Mouse (Mus musculus): ENCODE data around the gene Cmtm2a. TPM values are rescaled to one million over a fixed set of nuclear protein-coding genes. Genes with fewer than 3 reads are reported as not detected.
"Not testable (repeated sequence)": the region's sequence is repeated elsewhere in the genome, so short reads cannot be mapped to it uniquely, and the experiment has no call there.

Cmtm2a gene
- total RNA-seq, 2 experiments from 2014 or later: not detected

DNA sequence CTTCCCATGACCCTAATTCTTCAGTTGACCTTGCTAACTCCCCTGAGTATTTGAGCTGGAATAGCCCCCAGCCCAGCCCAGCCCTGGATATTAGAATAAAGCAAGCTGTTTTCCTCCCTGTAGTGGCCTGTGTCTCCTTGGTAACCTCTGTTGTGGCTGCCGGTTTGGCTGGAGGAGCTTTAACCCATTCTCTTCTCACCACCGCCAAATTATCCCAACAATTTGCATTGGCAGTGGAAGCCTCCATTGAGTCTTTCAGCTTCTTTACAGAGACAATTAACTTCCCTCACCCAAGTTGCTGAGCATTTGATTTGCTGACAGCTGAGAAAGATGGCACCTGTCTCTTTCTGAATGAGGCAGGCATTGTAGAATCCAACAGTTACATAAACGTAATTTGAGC, 8.6 kb upstream of the Cmtm2a start:
- not testable (repeated sequence) for ATAC-seq (replicated peaks; ENCODE audit: poor library complexity)

DNA sequence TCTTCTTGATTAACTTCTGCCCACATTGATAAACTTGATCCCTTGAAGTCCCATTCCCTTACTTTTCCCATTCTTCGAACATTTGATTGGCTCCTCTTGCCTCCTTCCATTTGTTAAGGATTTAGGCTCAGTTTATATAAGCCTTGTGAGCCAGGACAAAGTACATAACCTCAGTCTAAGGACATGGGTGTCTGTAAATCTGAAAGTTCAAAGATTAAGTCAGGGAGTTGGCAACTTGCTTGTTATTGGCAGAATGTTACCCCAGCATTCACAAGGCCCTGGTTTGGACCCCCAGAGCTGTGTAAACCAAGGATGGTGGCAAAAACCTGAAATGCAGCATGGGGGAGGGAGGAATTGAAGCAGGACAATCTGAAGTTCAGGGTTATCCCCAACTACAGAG, 1.4 kb upstream of the Cmtm2a start:
- ATAC-seq (replicated peaks; ENCODE audit: poor library complexity): no peak

DNA sequence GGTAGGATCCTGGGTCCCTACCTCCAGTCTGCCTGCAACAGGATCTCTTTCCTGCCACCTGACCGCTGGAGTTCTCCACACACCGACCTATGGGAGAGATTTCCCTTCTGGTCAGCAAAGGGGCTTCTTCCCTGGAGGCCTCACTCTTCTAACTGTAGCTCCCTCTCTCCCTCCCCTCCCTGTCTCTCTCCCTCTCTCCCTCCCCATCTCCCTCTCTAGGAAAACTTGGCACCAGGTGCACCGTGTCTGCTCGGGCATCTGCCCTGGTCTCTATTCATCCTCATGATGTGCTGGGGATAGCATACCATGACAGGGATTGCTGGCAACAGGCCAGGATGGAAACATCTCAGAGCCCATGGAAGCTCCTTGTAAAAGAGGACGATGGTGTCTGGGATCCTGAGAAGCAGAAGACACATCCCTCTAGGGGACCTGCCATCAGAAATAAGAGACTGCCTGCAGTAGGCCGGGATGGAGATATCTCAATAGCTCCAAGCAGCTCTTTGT, 24.0 kb downstream of the Cmtm2a start:
- ATAC-seq (replicated peaks; ENCODE audit: poor library complexity): no peak

DNA sequence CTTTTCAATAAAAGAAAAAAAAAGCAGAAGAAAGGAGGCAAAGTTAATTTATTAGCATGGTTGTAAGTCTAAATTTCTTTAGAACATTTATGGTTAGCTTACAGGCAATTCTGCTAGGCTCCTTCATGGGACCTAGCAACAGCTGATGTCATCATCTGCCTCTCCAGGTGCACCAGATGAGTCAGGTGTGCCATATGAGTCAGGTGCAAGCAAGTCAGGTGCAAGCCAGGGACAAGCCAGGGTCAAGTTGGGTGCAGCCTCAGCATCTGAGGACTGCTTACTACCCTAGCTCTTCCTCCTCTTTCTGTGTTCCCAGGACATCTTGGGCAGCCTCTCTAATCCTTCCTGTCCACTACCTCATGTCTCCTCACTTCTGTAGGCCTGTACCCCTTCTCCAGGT, 24.6 kb downstream of the Cmtm2a start:
- no peak for ATAC-seq (replicated peaks; ENCODE audit: poor library complexity)

DNA sequence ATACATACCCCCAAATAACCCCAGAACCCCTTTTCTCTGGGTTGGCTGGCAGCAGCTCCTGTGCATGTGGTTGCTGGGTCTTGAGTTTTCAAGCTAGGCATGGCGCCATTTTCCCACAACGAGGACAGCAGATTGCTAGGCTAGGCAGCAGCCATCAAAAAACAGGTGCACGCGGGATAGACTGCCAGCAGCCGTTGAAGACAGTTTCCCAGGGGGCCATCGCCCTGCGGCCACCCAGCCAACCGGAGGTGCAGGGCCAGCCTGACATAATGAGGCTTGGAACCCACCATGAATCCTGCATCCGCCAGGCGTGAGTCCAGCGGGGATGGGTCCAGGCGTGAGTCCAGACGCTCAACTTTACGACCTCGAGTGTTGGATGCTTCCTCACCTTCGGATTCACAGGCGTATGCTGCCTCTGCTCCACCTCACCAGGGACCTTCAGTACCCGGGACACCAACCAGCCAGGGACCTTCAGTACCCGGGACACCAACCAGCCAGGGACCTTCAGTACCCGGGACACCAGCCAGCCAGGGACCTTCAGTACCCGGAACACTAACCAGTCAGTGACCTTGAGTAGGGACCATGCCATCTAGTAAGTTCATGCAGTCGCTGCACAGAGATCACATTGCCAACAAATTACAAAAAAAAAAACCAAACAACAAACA, 28.6 kb downstream of the Cmtm2a start:
- ATAC-seq (replicated peaks; ENCODE audit: poor library complexity): not testable (repeated sequence)

DNA sequence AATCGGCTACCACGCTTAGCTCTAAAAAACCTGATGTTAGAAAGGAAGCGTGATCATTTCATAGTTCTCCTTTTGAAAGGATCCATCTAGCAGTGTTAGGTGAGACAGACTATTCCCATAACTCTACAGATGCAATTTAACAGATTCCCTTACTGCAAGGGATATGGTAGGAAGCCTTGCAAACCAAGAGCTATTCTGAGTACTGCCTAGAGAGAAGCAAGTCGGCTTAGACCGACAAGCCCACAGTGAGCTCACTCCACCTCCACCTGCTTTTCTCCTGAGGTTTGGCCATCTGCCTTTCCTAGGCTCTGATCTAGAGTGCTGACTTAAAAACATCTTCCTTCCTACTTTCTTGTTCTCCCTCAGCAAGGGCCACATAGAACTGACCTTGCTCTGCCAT, 31.2 kb downstream of the Cmtm2a start:
- not testable (repeated sequence) for ATAC-seq (replicated peaks; ENCODE audit: poor library complexity)

DNA sequence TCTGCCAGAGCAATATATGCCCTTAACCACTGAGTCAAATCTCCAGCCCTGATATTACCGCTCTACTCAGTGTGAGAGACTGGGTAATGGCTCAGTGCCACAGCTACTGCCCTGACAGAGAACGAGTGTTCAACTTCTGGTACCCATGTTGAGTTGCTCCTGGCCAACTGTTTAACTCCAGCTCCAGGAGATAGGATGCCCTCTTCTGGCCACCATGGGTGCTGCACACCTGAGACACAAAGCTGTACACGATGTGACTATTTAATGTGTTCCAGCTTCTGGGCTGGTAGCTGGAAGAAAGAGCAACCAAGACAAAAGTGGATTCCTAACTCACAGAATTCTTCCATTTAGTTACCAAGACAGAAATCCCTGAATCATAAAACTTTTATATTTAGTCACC, 40.0 kb downstream of the Cmtm2a start:
- ATAC-seq (replicated peaks; ENCODE audit: poor library complexity): peak; percentile 54

DNA sequence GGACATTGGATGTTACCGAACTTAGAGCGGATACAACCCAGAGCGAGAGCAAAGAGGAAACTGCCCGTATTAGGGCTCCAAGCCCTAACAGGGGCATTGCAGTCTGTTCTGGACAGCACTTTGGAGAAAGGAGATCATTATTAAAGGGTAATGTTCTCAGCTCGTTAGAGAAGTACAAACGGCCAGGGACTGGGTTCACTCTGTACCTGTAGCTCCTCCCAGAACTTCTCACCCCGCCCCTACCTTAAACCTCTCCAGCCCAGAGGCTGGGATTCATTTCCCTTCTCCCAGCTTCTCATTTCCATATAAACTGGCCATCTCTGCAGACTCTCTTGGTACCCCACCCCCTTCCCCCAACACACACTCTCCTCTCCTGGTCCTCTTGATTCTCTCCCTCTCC, 41.5 kb downstream of the Cmtm2a start:
- ATAC-seq (replicated peaks; ENCODE audit: poor library complexity): no peak

DNA sequence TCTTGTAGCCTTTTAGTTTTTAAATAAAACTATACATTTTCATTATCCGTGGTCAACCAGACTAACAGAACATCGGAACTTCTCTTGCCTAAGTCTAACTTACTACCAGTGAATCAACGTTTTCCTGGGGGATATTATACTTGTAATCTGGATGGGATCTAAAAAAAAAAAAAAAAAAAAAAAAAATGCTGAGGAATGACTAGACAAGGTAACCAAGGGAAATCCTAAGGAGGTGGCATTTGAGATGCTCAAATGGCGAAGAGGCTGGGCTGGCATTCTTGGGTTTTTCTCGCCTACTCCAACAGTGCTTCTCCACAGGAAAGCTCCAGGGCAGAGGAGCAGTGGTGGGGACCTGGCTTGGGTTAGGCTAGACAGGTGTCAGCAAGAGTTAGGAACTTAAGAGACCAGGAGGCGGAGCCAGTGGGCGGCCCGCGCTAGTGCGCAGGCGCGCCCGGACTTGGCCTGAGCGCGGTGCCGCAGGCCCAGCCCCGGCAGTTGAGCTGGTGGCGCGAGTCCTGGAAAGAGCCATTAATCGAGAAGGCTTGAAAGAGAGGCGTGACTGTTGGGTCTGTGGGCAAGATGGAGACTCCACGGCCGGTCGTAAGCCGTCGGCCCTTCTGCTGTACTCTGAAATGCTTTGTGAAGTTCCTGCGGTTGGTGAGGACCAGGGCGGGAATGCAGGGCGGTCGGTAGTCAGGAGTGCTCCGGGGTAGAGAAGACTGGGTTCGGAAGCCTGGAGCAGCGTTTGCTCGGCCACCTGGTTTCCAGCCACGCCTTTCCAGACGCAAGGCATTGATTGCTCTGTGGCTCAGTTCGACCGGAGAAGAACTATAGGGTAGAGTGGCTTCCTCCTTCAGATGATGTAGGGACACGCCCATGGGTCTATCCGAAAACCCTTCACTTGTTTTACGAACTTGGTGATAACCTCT, 42.3 kb downstream of the Cmtm2a start, which contains the start of gene Cklf:
Gene Cklf (plus strand): TSS at position 423 of the 929 bp plus-strand sequence.
- ATAC-seq (replicated peaks; ENCODE audit: poor library complexity): peak; percentile 51

DNA sequence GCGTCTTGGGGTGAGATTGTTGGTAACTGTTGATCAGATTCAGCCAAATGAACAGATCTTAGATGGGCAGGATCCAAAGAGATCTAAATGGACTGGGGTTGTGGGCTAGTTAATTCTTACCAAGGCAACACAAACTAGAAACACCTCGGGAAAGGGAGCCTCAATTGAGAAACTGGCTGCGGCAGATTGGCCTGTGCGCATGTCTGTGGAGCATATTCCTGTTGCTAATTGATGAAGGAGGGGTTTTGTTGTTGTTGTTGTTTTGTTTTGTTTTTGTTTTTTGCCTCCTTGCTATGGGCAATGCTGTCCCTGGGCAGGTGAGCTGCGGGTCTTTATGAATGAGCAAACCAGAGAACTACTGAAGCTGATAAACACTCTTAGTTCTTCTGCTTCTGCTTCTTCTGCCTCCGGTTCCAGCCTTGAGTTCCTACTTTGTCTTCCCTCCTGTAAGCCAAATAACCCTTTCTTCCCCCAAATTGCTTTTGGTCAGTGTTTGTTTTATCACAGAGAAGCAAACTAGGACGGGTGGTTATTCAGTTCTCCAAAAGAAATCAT, 43.5 kb downstream of the Cmtm2a start:
- ATAC-seq (replicated peaks; ENCODE audit: poor library complexity): no peak

DNA sequence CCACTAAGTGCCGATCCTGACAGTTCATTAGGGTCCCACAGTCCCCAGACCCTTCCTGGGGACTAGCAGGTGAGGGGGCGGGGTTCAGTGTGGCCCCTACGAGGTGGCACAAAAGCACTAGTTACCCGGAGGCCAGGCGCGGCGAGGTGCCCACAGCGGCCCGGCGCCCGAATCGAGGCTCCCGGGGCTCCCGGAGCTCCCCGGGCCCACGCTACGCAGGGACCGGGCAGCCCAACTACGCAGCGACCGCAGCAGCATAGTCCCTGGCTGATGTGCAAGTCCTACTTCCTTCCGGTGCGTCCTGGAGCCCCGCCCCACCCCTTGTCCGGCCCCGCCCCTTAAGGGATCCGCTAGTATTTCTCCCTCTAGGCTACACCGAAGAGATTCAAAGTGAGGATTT, 44.7 kb downstream of the Cmtm2a start, which contains the start of gene Tk2:
Gene Tk2 (minus strand): TSS at position 283 of the 400 bp plus-strand sequence.
- peak; percentile 63 for ATAC-seq (replicated peaks; ENCODE audit: poor library complexity)

DNA sequence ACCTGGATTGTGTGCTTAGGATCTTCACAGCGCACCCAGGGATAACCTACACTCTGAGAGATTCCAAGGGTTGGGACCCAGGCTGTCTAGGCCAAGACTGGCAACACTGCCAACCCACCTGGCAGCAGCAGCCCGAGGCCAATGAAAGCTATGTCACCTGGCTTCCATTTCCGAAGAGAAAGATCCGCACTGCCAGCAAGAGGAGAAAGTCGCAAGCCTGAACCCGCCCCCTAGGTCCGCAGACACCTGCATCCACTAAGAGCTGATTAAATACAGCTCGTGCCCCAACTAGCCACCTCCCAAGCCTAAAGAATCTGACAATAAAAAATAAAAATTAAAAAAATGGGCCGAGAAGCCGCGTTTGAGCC, 45.1 kb downstream of the Cmtm2a start:
- peak; percentile 9; the same call in 1 of the 2 replicates for ATAC-seq (replicated peaks; ENCODE audit: poor library complexity)

DNA sequence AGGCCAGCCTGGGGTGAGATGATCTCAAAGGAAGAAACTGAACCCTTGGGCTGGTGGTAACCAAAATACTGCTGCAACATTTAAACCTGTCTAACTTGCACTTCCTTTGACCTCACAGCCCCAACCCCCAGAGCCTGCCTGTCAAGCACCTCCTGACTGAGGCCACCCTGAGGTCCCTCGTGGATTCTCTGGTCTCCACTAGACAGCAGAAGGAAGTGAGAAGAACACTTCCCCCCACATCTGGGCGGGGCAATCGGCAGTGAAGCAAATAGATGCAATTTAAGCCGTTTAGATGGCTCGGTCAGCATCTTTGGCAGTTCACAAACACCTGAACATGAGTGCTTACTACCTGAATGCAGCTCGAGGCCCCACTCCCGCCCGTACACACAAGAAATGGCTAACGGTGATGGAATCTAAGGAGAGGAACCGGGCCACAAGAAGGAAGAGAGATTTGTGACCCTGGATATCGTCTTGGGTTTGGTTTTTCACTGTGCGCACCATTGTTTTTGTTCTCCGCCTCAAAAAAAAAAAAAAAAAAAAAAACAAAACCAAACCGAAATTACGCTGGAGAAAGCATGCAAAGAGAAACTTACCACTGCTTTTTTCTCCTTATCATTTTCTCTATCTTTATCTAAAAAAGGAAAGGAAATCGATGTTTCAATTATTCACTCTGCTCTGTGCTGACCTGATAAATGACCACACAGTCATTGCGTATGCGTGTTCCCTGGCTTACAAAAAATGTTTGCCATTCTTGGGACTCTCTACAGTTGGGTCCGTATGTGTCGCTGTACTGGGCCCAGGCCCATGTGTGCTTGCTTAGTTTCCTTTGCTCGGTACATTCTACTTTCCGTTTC, 45.7 kb downstream of the Cmtm2a start:
- peak; percentile 52 for ATAC-seq (replicated peaks; ENCODE audit: poor library complexity)

DNA sequence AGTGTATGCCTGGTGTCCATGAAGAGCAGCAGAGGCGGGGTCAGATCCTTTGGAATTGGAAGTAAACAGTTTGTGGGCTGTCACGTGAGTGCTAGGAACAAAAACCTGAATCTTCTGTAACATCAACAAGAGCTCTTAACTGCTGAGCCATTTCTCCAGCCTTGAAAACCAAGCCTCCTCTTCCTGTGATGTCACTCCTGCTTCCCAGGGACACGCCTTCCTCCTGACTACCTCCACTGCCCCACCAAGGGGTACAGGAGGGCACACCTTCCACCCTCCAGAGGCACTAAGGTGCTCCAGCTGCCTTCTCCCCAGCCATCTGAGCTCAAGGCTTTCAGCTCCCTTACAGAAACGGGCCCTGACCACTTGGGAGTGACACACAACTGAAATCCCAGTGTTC, 46.4 kb downstream of the Cmtm2a start:
- no peak for ATAC-seq (replicated peaks; ENCODE audit: poor library complexity)

DNA sequence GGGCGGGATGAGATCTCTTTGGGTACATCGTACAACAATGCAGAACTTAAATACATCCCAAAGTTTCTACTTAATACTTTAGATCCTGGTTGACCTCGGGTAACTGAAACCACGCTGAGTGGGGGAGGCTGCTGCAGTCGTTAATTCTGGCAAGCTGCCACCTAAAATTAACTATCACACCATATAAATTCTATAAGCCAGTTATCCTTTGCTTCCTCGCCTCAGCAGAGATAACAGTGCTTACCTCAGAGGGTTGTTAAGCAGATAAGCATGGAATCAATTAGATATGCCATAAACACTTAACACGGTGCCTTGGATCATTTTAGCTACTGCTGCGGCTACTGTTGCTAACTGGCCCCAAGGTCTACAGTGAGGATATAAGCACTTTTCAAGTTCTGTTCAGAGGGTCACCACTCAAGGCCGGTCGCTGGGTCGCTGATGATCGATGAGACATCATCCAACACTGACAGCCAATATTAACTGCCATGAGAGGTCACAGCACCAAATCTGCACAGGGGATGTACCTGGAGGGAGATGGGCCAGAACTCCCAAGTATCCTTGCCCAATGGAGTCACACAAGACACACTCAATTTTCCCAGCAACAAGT, 50.8 kb downstream of the Cmtm2a start:
- no peak for ATAC-seq (replicated peaks; ENCODE audit: poor library complexity)

DNA sequence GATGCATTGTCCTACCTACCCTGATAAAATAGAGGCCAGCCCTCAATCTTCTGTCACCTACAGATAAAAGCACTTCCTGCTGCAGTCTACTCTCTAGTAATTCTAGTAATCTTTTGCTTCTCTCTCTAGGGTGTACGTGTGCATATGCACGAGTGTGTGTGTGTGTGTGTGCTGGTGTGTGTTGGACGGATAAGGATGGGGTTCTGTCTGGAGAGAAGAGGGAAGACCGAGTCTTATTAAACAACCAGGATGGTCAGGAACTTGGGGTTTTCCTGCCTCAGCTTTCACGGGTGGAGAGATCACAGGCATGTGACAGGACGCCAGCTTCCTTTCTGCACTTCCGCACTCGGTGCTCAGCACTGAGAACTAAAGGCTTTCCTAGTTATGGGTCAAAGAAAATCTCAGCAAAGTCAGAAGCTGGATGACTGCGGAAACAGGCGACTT, 53.5 kb downstream of the Cmtm2a start:
- peak; percentile 73 for ATAC-seq (replicated peaks; ENCODE audit: poor library complexity)

DNA sequence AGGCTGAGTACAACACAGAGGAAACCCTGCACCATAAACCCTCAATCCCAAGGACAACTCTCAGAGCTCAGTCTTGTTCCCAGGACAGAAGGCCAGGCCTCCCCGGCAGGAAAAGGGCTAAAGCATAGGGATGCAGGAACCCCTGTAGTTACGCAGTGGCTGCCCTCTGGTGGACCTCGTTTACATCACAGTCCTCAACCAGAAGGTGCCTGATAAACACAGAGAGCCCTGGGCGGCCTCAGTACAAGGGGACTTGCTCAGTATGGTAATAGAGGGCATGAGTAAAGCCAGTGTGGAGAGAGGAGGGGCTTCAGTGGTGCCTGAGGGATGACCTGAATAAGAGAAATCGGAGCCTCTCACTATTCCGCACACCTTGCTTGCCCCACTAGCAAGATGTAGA, 58.4 kb downstream of the Cmtm2a start:
- peak; percentile 21; the same call in 1 of the 2 replicates for ATAC-seq (replicated peaks; ENCODE audit: poor library complexity)

DNA sequence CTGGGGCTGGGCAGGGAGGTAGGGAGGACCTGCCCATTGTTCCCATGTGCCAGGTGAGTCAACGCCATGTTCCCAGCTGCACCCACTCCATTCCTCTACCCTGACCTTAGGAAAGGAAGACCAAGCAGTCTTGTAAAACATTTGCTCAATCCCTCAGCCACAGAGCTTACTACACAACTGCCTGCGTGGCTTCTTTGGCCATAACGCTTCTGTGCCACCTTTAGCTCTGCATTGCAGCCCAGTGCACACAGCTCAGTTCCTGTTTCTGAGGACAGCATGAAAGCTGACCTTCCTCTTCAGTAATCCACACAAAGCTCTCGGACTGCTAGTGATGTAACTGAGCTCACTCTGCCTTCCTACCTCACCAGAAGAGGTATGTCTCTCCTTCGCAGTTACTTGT, 60.1 kb downstream of the Cmtm2a start:
- ATAC-seq (replicated peaks; ENCODE audit: poor library complexity): peak; percentile 86

DNA sequence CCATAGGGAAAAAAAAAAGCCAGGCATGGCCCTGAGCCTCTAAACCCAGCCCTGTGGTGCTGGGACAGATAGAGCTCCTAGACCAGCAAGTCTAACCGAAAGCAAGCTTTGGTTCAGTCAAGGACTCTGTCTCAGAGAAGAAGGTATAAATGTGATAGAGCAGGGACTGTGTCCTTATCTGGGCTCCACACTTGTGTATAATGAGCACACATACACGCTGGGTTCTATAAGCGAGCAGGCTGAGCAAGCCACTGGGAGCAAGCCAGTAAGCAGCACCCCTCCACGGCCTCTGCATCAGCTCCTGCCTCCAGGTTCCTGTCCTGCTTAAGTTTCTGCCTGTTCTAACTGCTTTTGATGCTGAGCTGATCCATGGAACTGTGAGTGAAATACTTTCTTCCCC, 60.9 kb downstream of the Cmtm2a start:
- peak; percentile 10; the same call in 1 of the 2 replicates for ATAC-seq (replicated peaks; ENCODE audit: poor library complexity)
